Mouse (Mus musculus) ES-E14 (cell line): ENCODE results near the gene Col4a2.

Source experiments
- HCFC1 ChIP-seq: IDR thresholded peaks from 2 replicates; pipeline ENCODE4 v1.6.1; 2012; ENCODE audit warnings: low read length, inconsistent platforms, borderline replicate concordance; ENCODE audit not compliant: insufficient read depth
- MAFK ChIP-seq: IDR thresholded peaks from 2 replicates; pipeline ENCODE4 v1.6.1; 2014; ENCODE audit warnings: mild to moderate bottlenecking, low read depth, low read length, inconsistent platforms; ENCODE audit not compliant: insufficient read depth
- ZNF384 ChIP-seq: IDR thresholded peaks from 2 replicates; pipeline ENCODE4 v1.6.1; 2012; ENCODE audit warnings: low read depth, low read length, inconsistent platforms

DNA sequence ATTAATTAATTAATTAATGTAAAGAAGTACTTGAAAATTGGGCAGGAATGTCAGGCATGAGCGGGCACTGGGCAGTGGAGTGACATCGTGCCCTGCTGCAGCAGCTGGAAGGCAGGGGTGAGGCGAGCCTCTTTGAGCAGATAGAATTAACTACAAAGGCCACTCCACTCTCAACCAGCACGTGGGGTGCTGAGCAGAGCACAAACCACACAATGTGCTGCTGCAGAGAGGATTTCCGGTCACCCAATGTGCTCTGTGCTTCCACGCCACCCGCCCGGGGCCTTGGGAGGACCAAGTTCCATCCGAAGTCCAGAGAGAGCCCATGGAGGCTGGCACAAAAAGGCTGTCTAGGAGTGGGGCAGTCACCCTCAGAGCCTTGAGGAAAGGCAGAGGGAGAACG is 29.4 kb upstream of the Col4a2 start:
- no peak for TF ChIP-seq HCFC1
- TF ChIP-seq MAFK = no peak
- no peak for TF ChIP-seq ZNF384
